Mouse (Mus musculus) neural tube, embryonic 12.5 days (tissue): ENCODE results near the gene Ahsa2. TPM values are rescaled to one million over a fixed set of nuclear protein-coding genes. Genes with fewer than 3 reads are reported as not detected.
"Not testable (repeated sequence)": the region's sequence is repeated elsewhere in the genome, so short reads cannot be mapped to it uniquely, and the experiment has no call there.

ENCODE experiments used
- ATAC-seq: fragments of 200-750 bp; cut with Nextera tagmentation; 2 replicates; pipeline ENCODE4 v1.8.0; 2017; ENCODE audit warnings: low read depth, mild to moderate bottlenecking, moderate TSS enrichment, moderate library complexity; ENCODE audit not compliant: low FRiP score
- H3K27ac ChIP-seq: fragments of 300-500 bp; sonication (generic); 2 replicates; pipeline ENCODE4 v1.5.1; 2016
- H3K27me3 ChIP-seq: fragments of 300-500 bp; sonication (generic); replicated peaks from 2 replicates; pipeline ENCODE4 v1.6.1; 2016; ENCODE audit warnings: mild to moderate bottlenecking
- H3K36me3 ChIP-seq: fragments of 300-500 bp; sonication (generic); 2 replicates; pipeline ENCODE4 v1.6.1; 2016; ENCODE audit warnings: mild to moderate bottlenecking
- H3K4me1 ChIP-seq: fragments of 300-500 bp; sonication (generic); 2 replicates; pipeline ENCODE4 v1.6.1; 2016
- H3K4me2 ChIP-seq: fragments of 300-500 bp; sonication (generic); replicated peaks from 2 replicates; pipeline ENCODE4 v1.6.1; 2016; ENCODE audit warnings: mild to moderate bottlenecking
- H3K4me3 ChIP-seq: fragments of 300-500 bp; sonication (generic); 2 replicates; pipeline ENCODE4 v1.5.1; 2016
- H3K9ac ChIP-seq: fragments of 300-500 bp; sonication (generic); 2 replicates; pipeline ENCODE4 v1.6.1; 2016; ENCODE audit warnings: mild to moderate bottlenecking
- H3K9me3 ChIP-seq: fragments of 300-500 bp; sonication (generic); 2 replicates; pipeline ENCODE4 v1.6.1; 2016; ENCODE audit warnings: mild to moderate bottlenecking
- WGBS: fragments of 180-500 bp; shearing (Covaris S2); methylation state at CpG from one replicate; pipeline ENCODE4 v1.1.7; 2016; 5-methylcytosine and 5-hydroxymethylcytosine counted together
- microRNA-seq: library from miRNA; unstranded; fragments of <30 nt; microRNA quantifications from one replicate; pipeline ENCODE4, GENCODE M21; 2017
- polyA plus RNA-seq: library from polyadenylated mRNA; unstranded; fragments of >200 nt; fragmentation: Nextera tagmentation; extraction: Ambion mirVana; gene quantifications from 2 replicates; pipeline ENCODE4 v1.2.1, GENCODE M21; 2016

Gene Ahsa2
- polyA plus RNA-seq, 1 experiment from 2014 or later = 139 TPM

DNA sequence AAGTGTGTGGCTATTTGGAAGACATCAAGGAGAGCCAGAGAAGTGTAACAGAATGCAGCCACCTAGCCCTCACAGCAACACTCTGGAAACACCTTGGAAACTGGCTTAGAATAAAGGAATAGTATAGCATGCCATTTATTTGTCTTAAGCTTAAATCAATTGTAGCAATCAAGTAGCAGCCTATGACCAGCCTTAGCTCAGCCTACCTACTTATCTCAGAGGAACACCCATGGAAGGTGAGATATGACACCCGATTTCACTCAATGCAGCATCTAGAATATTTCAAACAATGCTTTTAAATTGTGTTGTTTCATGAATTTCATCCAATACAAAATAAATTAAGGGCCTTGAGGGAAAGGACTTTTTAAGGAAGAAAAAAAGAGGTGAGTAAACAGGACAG, 7.9 kb downstream of the Ahsa2 start:
- 88% methylated on average over 1 of the region's 1 CpGs for WGBS
- H3K4me2 ChIP-seq = no peak overlapping the region
- no peak for ATAC-seq
- no peak overlapping the region for H3K9ac ChIP-seq
- H3K4me1 ChIP-seq = peaks cover 5% of the 10 kb centered on the region; the same call in 1 of the 2 replicates
- H3K9me3 ChIP-seq = no peaks in the 10 kb centered on the region
- H3K27me3 ChIP-seq = no peaks in the 10 kb centered on the region
- H3K27ac ChIP-seq = no peak overlapping the region
- H3K4me3 ChIP-seq = no peak overlapping the region
- peaks cover 89% of the 10 kb centered on the region for H3K36me3 ChIP-seq

- not testable (repeated sequence) for H3K4me3 ChIP-seq, H3K27ac ChIP-seq, H3K27me3 ChIP-seq, H3K9me3 ChIP-seq, H3K4me1 ChIP-seq, H3K4me2 ChIP-seq, H3K9ac ChIP-seq, ATAC-seq
- WGBS = 100% methylated on average over 2 of the region's 2 CpGs
- H3K36me3 ChIP-seq = peaks cover 26% of the 10 kb centered on the region
These were observed 32.0 kb downstream of the Ahsa2 start for GRCm38 (mm10) chr11:23465862-23466261.

Small RNAs within 50 kb of the gene (microRNA-seq; reads per million reads assigned to microRNA genes)
- gene Gm47279 = not detected

Other genes with a start within 250 kb of the Ahsa2 start
- 125 and 134 TPM in 2 replicates for gene Xpo1, start 242.0 kb downstream of the Ahsa2 start, polyA plus RNA-seq
- 26.5 and 28.5 TPM in 2 replicates for gene Usp34, start 191.1 kb downstream of the Ahsa2 start, polyA plus RNA-seq
- not detected in 2 replicates for gene 1700093K21Rik, start 23.1 kb upstream of the Ahsa2 start, polyA plus RNA-seq
- 89.9 and 93.3 TPM in 2 replicates for gene 0610010F05Rik, start 135.6 kb upstream of the Ahsa2 start, polyA plus RNA-seq
- gene Pus10, start 167.6 kb upstream of the Ahsa2 start, polyA plus RNA-seq = 18.4 and 19.8 TPM in 2 replicates
- 45.5 and 46.8 TPM in 2 replicates for gene Pex13, start 167.9 kb upstream of the Ahsa2 start, polyA plus RNA-seq